In the genomic region with DNA sequence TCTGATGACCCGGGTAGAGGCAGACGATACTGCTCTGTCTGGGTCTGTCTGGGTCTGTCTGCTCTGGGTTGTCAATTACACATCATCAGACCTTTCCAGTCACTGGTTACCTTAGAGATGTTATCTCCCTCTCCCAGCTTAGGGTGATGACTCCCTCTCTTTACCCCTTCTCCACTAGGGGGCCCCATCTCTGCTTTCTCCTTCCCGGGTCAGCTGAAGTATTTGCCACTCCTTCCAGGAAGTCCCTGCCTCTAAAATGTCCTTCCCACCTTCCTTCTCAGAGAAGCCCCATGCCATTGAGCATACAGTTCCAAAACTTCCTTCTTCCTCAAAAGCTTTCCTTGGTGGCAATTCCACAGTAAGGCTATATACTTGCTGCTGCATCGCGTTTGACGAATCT, we compare ENCODE assay signal across 19 mouse cellular contexts. TPM values are rescaled to one million over a fixed set of nuclear protein-coding genes. Genes with fewer than 3 reads are reported as not detected.
DNase-seq lines count a peak whose midpoint lies in the region; ATAC-seq and TF ChIP-seq lines count a peak whose summit lies in the region.
"Had no signal": no experiment of that assay in that cellular context is flagged by ENCODE, and none has a peak within 500 bp of the region (broad histone marks: within the 10 kb centered on the region; RNA-seq: fewer than 3 reads in every experiment).

No protein-coding gene starts in this region.

- no peak for ATAC-seq in hindbrain, embryonic 12.5 days (ENCODE audit: low FRiP score)

- no peaks in the 10 kb centered on the region for H3K36me3 ChIP-seq in liver, adult 2 months (ENCODE audit: control insufficient read depth, insufficient read depth, low read length)
- H3K36me3 ChIP-seq in hindbrain, embryonic 12.5 days, result no peaks in the 10 kb centered on the region
- H3K36me3 ChIP-seq: embryonic facial prominence, embryonic 13.5 days; forebrain, embryonic 10.5 days; hindbrain, embryonic 15.5 days; kidney, embryonic 15.5 days had no signal

- peak; percentile 7; the same call in 1 of the 2 replicates for TF ChIP-seq CTCF in liver, adult 2 months (IDR thresholded peaks at IDR 0.05; ENCODE audit: low read depth, low read length)

- DNase-seq in embryo, embryonic 10.5 days (ENCODE audit: low spot score), result peak; percentile 29
- no peak for DNase-seq in embryo, embryonic 10 days (ENCODE audit: low spot score)
- DNase-seq in liver, adult 2 months (ENCODE audit: extremely low read depth, low read depth, low spot score), result no peak
- DNase-seq in liver, result no peak
- peak; percentile 26 for DNase-seq in thymus, postnatal 4 days
- DNase-seq in thymus, postnatal 0 days (ENCODE audit: low spot score), result no peak
- no peak for DNase-seq in adrenal gland, postnatal 14 days
- DNase-seq: adrenal gland, adult 2 months; cerebellum, adult 9-10 months; heart, adult 11 months; layer of hippocampus, adult 9-11 months; lung, adult 18-20 months; right cerebral cortex, postnatal 4 days; thymus, postnatal 25 days had no signal

- no peak for TF ChIP-seq POLR2A in liver, adult 2 months (IDR thresholded peaks at IDR 0.05; ENCODE audit: extremely low read depth, insufficient read depth, low read length)

- H3K4me3 ChIP-seq in liver, adult 2 months (ENCODE audit: insufficient read depth, low read depth, low read length), result no peak overlapping the region
- H3K4me3 ChIP-seq in hindbrain, embryonic 12.5 days, result no peak overlapping the region
- H3K4me3 ChIP-seq: embryonic facial prominence, embryonic 13.5 days; forebrain, embryonic 10.5 days; hindbrain, embryonic 15.5 days; kidney, embryonic 15.5 days had no signal

- H3K27ac ChIP-seq in liver, adult 2 months (replicated peaks; ENCODE audit: insufficient read depth, low read depth, low read length), result no peak overlapping the region
- H3K27ac ChIP-seq in hindbrain, embryonic 12.5 days, result no peak overlapping the region
- H3K27ac ChIP-seq: embryonic facial prominence, embryonic 13.5 days; forebrain, embryonic 10.5 days; hindbrain, embryonic 15.5 days; kidney, embryonic 15.5 days had no signal

- H3K9me3 ChIP-seq in hindbrain, embryonic 12.5 days (replicated peaks), result no peaks in the 10 kb centered on the region
- H3K9me3 ChIP-seq: embryonic facial prominence, embryonic 13.5 days; forebrain, embryonic 10.5 days; hindbrain, embryonic 15.5 days; kidney, embryonic 15.5 days had no signal

- no peaks in the 10 kb centered on the region for H3K4me1 ChIP-seq in liver, adult 2 months (ENCODE audit: control insufficient read depth, insufficient read depth, low read length)
- H3K4me1 ChIP-seq in hindbrain, embryonic 12.5 days, result 0 out of 2 replicates have a peak, but pooled peaks cover 3% of the 10 kb centered on the region
- H3K4me1 ChIP-seq: forebrain, embryonic 10.5 days; hindbrain, embryonic 15.5 days had no signal

- H3K9ac ChIP-seq in liver, adult 2 months (ENCODE audit: low read depth, low read length), result no peak overlapping the region
- H3K9ac ChIP-seq in hindbrain, embryonic 12.5 days, result no peak overlapping the region
- H3K9ac ChIP-seq: embryonic facial prominence, embryonic 13.5 days; hindbrain, embryonic 15.5 days; kidney, embryonic 15.5 days had no signal

- 52% methylated on average over 6 of the region's 6 CpGs for WGBS in liver, adult 2 months
- 63% methylated on average over 6 of the region's 6 CpGs for WGBS in hindbrain, embryonic 12.5 days

- peaks cover 2% of the 10 kb centered on the region; the same call in 1 of the 2 replicates for H3K27me3 ChIP-seq in liver, adult 2 months (ENCODE audit: control insufficient read depth, insufficient read depth, low read length)
- peaks cover 19% of the 10 kb centered on the region for H3K27me3 ChIP-seq in hindbrain, embryonic 12.5 days

- no peak overlapping the region for H3K4me2 ChIP-seq in hindbrain, embryonic 12.5 days (replicated peaks)
- H3K4me2 ChIP-seq: embryonic facial prominence, embryonic 13.5 days; hindbrain, embryonic 15.5 days; kidney, embryonic 15.5 days had no signal

- H3K79me2 ChIP-seq in liver, adult 2 months (ENCODE audit: control insufficient read depth, insufficient read depth, low read length), result no peaks in the 10 kb centered on the region

RNA-seq across cellular contexts. Expression of a gene that starts 21.5 kb away (rescaled TPM):
- 0.07 TPM in 1 of 2 replicates, not detected in the other for total RNA-seq in liver, adult 2 months (2014; rRNA removed)
- polyA plus RNA-seq in liver, adult 2 months (2012; rRNA removed), result 0.02 and 0.10 TPM in 2 replicates
- polyA plus RNA-seq in thymus, postnatal 0 days (2015; fragmentation: Nextera tagmentation; extraction: Ambion mirVana), result 0.66 and 0.68 TPM in 2 replicates
- polyA plus RNA-seq in hindbrain, embryonic 12.5 days (2016; fragmentation: Nextera tagmentation; extraction: Ambion mirVana), result 8.1 and 8.3 TPM in 2 replicates
- total RNA-seq in adrenal gland, postnatal 14 days (2021), result 1.5 and 2.3 TPM in 2 replicates

Comparison
In these comparisons a context has a peak if more than half of its experiments do, and no peak if none do; other contexts are left out.
1. DNase-seq: peak in embryo, embryonic 10.5 days (single experiment) and thymus, postnatal 4 days (single experiment); none in embryo, embryonic 10 days (single experiment), liver, adult 2 months (single experiment), liver (single experiment), thymus, postnatal 0 days (single experiment) and adrenal gland, postnatal 14 days (single experiment).